Mouse (Mus musculus): ENCODE data around the gene Rnf227.
"Not testable (repeated sequence)": the region's sequence is repeated elsewhere in the genome, so short reads cannot be mapped to it uniquely, and the experiment has no call there.

The Rnf227 gene

GRCm38 (mm10) chr11:69340161-69341131 is at the start of gene Rnf227:
Rnf227 (plus strand) TSS chr11:69340461.
- DNase-seq (ENCODE audit: low spot score): peak; percentile 72

DNA sequence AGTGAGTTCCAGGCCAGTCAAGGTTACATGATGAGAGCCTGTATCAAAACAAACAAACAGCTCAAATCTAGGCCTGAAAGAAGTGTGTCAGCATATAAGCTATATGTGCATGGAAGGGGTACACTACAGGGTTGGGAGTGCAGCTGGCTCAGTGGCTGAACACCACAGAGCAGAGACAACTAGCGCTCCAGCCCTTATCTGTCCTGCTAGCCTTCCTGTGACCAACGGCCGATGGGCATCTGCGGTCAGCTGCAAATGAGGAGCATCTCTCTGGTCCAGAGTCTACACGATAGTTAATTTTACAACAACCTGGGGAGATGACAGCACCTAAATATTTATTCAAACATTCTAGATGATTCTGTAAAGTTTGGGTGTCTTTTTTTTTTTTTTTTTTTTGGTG is 49.1 kb upstream of the Rnf227 start:
- DNase-seq (ENCODE audit: low spot score): no peak

DNA sequence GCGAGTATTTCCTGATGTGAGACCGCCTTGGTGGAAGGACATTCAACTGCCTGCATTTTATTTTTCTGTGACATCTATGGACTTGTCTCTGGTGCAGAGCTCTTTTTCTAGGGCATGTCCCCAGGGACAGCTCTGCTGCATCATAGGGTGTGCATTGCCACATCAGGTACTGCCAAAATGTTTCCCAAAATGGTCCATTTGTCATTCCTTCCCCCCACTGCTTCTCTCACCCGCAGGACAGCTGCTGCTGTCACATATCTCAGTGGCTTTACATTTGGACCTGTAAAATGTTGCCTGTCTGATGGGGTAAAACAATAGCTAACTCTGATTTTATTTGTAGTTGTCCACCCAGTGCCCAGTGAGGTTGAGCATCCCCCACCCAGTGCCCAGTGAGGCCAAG is 45.0 kb upstream of the Rnf227 start:
- DNase-seq (ENCODE audit: low spot score): no peak

- no peak for DNase-seq (ENCODE audit: low spot score)
Observed at GRCm38 (mm10) chr11:69297799-69298198, 42.5 kb upstream of the Rnf227 start.

DNA sequence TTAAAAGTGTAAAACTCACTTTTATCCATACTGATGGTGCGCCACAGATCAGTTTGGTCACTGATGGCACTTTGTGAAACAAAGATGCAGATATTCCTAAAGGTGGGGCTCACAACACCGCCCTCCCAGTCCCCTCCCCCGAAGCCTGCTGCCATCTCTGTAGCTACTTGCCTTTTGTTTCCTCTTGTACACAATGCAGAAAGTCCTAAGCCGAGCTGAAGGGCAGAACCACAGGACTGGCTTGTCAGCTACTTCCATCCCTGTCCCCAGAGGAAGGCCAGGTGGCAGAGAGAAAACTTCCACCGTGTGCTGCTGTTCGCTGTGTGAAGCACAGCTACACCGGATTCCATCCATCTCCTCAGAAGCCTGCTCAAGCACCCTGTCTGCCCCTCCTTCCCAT is 42.0 kb upstream of the Rnf227 start:
- no peak for DNase-seq (ENCODE audit: low spot score)

DNA sequence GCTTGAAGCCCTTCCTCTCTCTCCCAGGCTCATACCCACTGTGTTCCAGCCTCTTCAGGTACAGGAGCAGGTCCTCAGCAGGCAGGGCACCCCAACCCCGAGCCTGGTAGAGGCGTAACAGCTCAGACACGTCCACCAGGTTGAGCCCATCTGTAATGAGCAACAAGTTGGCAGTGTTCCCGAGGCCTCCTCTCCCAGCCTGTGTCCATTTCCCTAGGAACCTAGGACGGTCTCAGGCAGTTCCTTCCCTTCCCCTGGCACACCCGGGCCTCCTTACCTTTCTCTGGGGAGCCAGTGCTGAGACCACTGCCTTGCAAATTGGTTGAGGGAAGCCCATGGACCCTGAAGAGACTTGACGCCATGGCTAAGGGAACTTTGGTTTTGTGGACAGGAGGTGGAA is 37.4 kb upstream of the Rnf227 start:
- no peak for DNase-seq (ENCODE audit: low spot score)

DNA sequence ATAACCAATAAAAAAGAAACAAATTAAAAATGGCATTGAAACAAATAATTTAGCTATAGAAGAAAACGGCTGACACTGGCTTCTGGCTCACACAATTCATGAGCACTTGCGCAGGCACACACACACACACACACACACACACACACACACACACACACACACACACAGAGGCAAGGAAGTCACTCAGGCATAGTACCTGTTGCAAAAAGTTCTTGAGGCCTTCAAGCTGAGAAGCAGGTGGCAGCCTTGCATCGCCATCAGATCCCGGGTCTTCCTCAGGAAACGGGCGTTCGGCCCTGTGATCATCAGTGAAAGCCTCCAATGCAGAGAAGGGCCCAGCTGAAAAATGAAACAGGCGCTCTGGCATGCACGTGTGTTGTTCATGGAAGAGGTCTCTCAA is 35.0 kb upstream of the Rnf227 start:
- DNase-seq (ENCODE audit: low spot score): no peak

DNA sequence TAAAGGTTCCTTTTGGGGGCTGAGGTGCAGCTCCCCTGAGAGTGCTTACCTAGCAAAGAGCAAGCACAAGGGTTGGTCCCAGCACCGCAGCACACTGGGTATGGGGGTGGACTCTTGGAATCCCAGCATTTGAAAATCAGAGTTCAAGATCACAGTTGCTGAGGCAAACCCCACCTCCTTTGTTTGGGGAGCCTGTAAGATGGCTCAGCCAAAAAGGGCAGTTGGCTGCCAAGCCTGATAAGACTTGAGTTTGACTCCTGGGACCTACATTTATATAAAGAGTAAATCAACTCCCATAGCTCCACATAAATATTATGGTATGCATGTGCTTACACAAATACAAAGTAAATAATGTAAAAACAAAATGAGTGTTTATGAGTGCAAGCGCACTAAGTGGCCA is 34.2 kb upstream of the Rnf227 start:
- no peak for DNase-seq (ENCODE audit: low spot score)

DNA sequence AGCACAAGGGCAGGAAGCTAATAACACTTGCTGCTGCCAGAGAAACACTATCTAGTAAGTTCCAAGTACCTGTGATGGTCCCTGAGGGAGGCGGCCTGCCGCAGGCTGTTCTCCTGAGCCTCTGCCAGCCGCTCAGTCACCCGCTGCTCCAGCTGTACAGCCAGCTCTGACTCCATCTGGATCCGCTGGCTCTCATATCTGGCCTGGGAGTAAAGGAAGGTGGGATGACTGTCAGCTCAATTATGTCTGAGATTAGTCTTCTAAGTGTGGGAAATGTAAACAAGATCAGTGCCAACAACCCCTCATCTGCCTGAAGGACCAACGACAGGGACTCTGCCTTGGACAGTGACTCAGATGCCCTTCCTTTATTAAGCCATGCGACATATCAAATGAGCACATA is 29.0 kb upstream of the Rnf227 start:
- DNase-seq (ENCODE audit: low spot score): no peak

DNA sequence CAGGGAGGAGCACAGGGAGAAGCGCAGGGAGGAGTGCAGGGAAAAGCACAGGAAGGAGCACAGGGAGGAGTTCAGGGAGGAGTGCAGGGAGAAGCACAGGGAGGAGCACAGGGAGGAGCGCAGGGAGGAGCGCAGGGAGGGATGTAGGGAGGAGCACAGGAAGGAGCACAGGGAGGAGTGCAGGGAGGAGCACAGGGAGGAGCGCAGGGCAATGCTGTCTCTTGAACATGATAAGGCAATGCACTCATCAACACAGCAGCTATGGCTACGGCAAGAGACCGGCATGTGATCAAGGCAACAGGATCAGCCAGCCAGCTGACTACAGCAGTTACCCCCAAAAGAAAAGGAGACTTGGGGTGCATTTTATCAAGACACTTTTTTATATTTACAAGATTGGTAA is 23.9 kb upstream of the Rnf227 start:
- DNase-seq (ENCODE audit: low spot score): no peak

DNA sequence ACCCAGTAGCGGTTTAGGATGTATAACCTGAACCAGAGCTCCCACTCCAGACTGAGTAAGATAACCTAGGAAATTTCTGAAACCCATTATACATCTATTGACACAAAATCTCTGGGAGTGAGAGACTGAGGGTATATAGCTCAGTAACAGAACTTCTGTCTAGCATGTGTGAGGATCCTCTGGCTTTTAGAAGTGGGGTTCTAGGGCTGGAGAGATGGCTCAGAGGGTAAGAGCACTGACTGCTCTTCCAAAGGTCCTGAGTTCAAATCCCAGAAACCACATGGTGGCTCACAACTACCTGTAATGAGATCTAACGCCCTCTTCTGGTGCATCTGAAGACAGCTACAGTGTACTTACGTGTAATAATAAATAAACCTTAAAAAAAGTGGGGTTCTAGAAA is 22.3 kb upstream of the Rnf227 start:
- DNase-seq (ENCODE audit: low spot score): not testable (repeated sequence)

GRCm38 (mm10) chr11:69321580-69321979 is 18.7 kb upstream of the Rnf227 start:
- DNase-seq (ENCODE audit: low spot score): no peak

DNA sequence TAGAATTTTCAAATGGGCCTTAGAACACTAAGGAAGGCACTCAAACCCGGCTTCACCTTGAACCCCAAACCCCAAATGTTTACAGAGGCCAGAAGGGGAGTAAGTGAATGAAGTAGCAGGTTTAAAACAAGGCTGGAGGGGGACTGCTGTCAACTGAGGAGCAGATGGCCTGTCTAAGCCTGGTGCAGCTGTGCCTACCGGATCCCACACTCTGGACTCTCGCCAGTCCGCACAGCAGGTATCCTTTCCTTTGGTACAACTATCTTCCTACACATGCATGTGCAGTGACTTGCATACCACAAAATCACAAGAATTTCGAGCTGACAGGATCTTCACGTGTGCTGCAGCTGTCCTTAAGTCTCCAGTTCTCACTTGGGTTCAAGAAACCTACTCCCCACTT is 18.3 kb upstream of the Rnf227 start:
- DNase-seq (ENCODE audit: low spot score): no peak

GRCm38 (mm10) chr11:69322693-69323471 is 17.4 kb upstream of the Rnf227 start:
- DNase-seq (ENCODE audit: low spot score): no peak

DNA sequence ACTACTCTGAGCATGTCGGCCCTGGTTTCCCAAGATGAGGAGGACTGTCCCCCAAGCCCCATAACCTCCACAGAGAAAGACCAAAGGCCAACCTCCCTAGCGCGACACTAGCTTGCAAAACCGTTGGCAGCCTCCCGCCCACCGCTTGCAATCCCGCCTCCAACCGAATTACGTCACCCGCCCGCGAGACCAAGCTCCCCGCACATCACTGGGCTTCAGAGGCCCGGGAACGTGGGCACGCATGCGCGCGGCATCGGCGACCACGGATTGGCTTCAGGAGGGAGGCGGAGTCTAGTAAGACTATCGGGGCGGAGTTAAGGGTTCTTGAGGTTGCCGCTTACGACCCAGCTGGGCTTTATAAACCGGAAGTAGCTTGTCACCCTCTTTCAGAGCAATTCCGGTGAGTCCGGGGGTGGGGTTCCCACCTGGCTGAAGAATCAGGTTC is 16.6 kb upstream of the Rnf227 start, which contains the start of the genes Cntrob and Trappc1:
Gene Cntrob (minus strand): TSS at position 109 of the 445 bp plus-strand sequence.
Gene Trappc1 (plus strand): TSS at position 314 of the 445 bp plus-strand sequence.
- DNase-seq (ENCODE audit: low spot score): peak; percentile 93

DNA sequence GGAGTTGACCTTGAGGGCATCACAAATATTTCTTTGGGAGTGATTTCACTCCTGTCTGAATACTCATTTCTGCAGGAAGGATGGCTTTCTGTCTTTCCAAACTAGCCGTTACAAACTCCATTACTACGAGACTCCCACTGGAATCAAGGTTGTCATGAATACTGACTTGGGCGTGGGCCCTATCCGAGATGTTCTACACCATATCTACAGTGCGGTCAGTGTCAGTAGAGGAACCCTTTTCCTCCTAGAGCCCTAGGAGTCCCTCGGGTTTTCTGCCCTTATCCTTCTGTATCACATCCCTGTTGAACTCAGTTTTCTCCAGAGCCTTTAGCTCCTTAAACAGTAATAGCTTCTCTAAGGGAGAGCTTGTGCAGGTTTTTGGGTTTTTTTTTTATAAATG is 15.5 kb upstream of the Rnf227 start:
- no peak for DNase-seq (ENCODE audit: low spot score)

GRCm38 (mm10) chr11:69325628-69326407 is 14.4 kb upstream of the Rnf227 start, which contains the start of gene Kcnab3:
Kcnab3 (plus strand) TSS chr11:69326258.
- DNase-seq (ENCODE audit: low spot score): peak; percentile 49

- no peak for DNase-seq (ENCODE audit: low spot score)
Observed at GRCm38 (mm10) chr11:69326408-69327156, 13.7 kb upstream of the Rnf227 start.

DNA sequence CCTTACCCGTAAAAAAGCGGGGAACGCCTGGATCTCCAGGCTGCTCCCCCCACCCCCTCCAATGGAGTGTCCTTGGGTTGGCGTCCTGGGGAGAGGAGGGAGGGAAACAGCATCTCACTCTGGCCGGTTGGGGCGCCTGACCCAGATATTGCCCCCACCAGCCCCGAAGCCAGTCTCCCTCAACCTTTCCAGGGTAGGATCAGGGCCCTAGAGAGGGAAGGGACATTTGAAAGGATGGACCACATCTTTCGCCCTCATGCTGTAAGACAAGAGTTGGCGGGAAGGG is 13.2 kb upstream of the Rnf227 start:
- DNase-seq (ENCODE audit: low spot score): no peak

DNA sequence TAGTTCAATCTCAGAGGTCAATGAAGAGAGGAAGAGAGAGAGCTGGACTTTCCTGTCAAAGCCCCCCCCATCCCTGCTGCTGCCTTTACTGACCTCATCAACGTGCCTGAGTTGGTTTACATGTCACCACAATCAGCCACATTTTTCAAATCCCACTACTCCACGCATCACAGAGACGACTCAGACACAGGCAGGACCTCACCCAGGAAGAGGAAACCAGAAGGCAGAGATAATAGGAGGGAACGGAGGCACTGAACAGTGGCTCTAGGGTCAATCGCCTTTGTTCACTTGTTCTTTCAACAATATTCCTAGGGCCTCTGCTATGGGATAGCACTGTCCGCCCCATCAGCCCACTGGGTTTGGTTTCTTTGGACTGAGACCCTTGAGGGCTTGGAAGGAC is 12.6 kb upstream of the Rnf227 start:
- no peak for DNase-seq (ENCODE audit: low spot score)

DNA sequence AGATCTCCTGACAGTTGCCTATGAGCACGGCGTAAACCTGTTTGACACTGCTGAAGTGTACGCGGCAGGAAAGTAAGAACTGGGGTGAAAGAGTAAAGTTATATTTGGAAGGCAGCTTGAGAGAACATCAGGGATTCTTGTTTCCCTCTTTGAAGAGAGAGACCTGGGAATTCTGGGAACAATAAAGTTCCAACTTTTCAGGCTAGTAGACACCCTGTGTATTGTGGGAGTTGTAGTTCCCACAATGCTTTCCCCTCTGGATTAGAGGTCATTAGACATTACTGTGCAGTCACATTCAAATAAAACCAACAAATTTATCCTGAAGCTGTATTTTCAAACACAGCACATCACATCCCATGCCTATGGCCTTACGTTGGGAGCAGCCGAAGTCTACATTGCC is 11.7 kb upstream of the Rnf227 start:
- DNase-seq (ENCODE audit: low spot score): no peak
